Mouse (Mus musculus) liver, adult 2 months (tissue): Measurements from ENCODE around the gene Creb1. TPM values are rescaled to one million over a fixed set of nuclear protein-coding genes. Genes with fewer than 3 reads are reported as not detected.
A peak's percentile ranks its signal among the peaks of the same experiment; 100 is the strongest.

ENCODE experiments used
- DNase-seq: peaks from one replicate; pipeline ENCODE4 v3.0.0-alpha.2; 2011; ENCODE audit warnings: low read depth, low spot score; ENCODE audit errors: extremely low read depth
- H3K27ac ChIP-seq: fragments of 200-500 bp; replicated peaks from 2 replicates; pipeline ENCODE4 v1.5.1; 2012; ENCODE audit warnings: low read depth, mild to moderate bottlenecking, control low read depth, inconsistent platforms, low read length; ENCODE audit not compliant: insufficient read depth
- H3K27me3 ChIP-seq: fragments of 200-500 bp; 2 replicates; pipeline ENCODE4 v1.6.1; 2012; ENCODE audit warnings: mild to moderate bottlenecking, moderate library complexity, low read length, inconsistent platforms; ENCODE audit not compliant: control insufficient read depth, insufficient read depth
- H3K36me3 ChIP-seq: fragments of 200-500 bp; 2 replicates; pipeline ENCODE4 v1.6.1; 2012; ENCODE audit warnings: low read length, inconsistent platforms; ENCODE audit not compliant: control insufficient read depth, insufficient read depth
- H3K4me1 ChIP-seq: fragments of 200-500 bp; 2 replicates; pipeline ENCODE4 v1.6.1; 2011; ENCODE audit warnings: low read length; ENCODE audit not compliant: control insufficient read depth, insufficient read depth
- H3K4me3 ChIP-seq: fragments of 200-500 bp; 2 replicates; pipeline ENCODE4 v1.5.1; 2011; ENCODE audit warnings: low read depth, mild to moderate bottlenecking, control low read depth, low read length, moderate library complexity; ENCODE audit not compliant: insufficient read depth
- H3K79me2 ChIP-seq: fragments of 200-500 bp; 2 replicates; pipeline ENCODE4 v1.6.1; 2012; ENCODE audit warnings: inconsistent platforms, mild to moderate bottlenecking, low read length, moderate library complexity; ENCODE audit not compliant: control insufficient read depth, insufficient read depth
- H3K9ac ChIP-seq: fragments of 200-500 bp; 2 replicates; pipeline ENCODE4 v1.6.1; 2012; ENCODE audit warnings: low read depth, mild to moderate bottlenecking, control low read depth, inconsistent platforms, low read length
- CTCF ChIP-seq: fragments of 200-500 bp; IDR thresholded peaks from 2 replicates; pipeline ENCODE4 v1.5.1; 2011; ENCODE audit warnings: low read depth, low read length, control low read depth
- POLR2A ChIP-seq: fragments of 200-500 bp; IDR thresholded peaks from 2 replicates; pipeline ENCODE4 v1.6.1; 2011; ENCODE audit warnings: low read length, control low read depth; ENCODE audit not compliant: insufficient read depth; ENCODE audit errors: extremely low read depth
- WGBS: fragments of 180-500 bp; shearing (Covaris S2); methylation state at CpG from one replicate; pipeline ENCODE4 v1.1.7; 2018; 5-methylcytosine and 5-hydroxymethylcytosine counted together
- polyA plus RNA-seq: library from polyadenylated mRNA; depleted of rRNA; stranded (reverse); fragments of >200 nt; gene quantifications from 2 replicates; pipeline ENCODE4 v1.2.3, GENCODE M21; 2012; rRNA removed
- total RNA-seq: library from RNA; depleted of rRNA; stranded (reverse); fragments of >200 nt; gene quantifications from 2 replicates; pipeline ENCODE4 v1.2.3, GENCODE M21; 2014; rRNA removed

The Creb1 gene
- total RNA-seq (14.3 TPM in 2 replicates), polyA plus RNA-seq (4.8 and 4.9 TPM in 2 replicates)

- peak within 1 kb of the TSS; percentile 77 for H3K27ac ChIP-seq
- no peaks in the 10 kb centered on the region for H3K36me3 ChIP-seq
- WGBS = 12% methylated on average over 111 of the region's 119 CpGs
- H3K79me2 ChIP-seq = no peaks in the 10 kb centered on the region; the same call in 1 of the 2 replicates
- peak; percentile 69 for TF ChIP-seq POLR2A
- TF ChIP-seq CTCF = no peak
- H3K4me3 ChIP-seq = peak within 1 kb of the TSS; percentile 72
- H3K27me3 ChIP-seq = no peaks in the 10 kb centered on the region
- peak within 1 kb of the TSS; percentile 89 for H3K9ac ChIP-seq
- H3K4me1 ChIP-seq = peaks cover 3% of the 10 kb centered on the region; the same call in 1 of the 2 replicates
- peak; percentile 79 for DNase-seq
These were observed at the start of gene Creb1 for GRCm38 (mm10) chr1:64532589-64533470. Creb1 (plus strand) TSS chr1:64532645.

- no peaks in the 10 kb centered on the region for H3K36me3 ChIP-seq
- DNase-seq = no peak
- no peak overlapping the region for H3K9ac ChIP-seq
- H3K79me2 ChIP-seq = no peaks in the 10 kb centered on the region
- H3K4me3 ChIP-seq = no peak overlapping the region
- WGBS = 47% methylated on average over 4 of the region's 4 CpGs
- no peak for TF ChIP-seq POLR2A
- no peak for TF ChIP-seq CTCF
- H3K27me3 ChIP-seq = no peaks in the 10 kb centered on the region
- no peak overlapping the region for H3K27ac ChIP-seq
- H3K4me1 ChIP-seq = no peaks in the 10 kb centered on the region
These were observed 43.9 kb upstream of the Creb1 start for GRCm38 (mm10) chr1:64488521-64489029.

DNA sequence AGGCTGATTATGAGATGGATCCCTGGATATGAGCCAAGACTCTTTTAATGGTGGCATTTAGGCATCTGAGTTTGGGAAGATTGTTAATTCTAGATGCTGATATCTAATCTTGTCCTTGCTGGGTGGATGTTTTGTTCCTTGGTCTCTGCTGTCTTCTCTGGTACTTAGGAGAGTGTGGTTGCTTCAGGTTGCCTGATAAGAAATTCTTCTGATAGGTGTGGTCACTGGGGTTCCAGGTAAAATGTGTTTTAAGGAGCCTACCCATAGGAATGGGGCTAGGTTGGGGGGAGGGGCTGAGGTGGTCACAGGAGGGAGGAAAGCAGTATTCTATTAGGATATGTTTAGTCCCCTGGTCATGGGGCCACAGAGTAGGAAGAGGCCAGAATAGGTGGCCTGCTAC lies 35.6 kb upstream of the Creb1 start:
- H3K79me2 ChIP-seq = no peaks in the 10 kb centered on the region
- DNase-seq = no peak
- H3K27me3 ChIP-seq = no peaks in the 10 kb centered on the region
- TF ChIP-seq POLR2A (no peak), CTCF (no peak)
- no peaks in the 10 kb centered on the region for H3K4me1 ChIP-seq
- H3K36me3 ChIP-seq = no peaks in the 10 kb centered on the region
- no peak overlapping the region for H3K9ac ChIP-seq
- H3K4me3 ChIP-seq = no peak overlapping the region
- H3K27ac ChIP-seq = no peak overlapping the region

GRCm38 (mm10) chr1:64501382-64502140 lies 30.9 kb upstream of the Creb1 start:
- H3K27ac ChIP-seq = no peak overlapping the region
- H3K4me1 ChIP-seq = no peaks in the 10 kb centered on the region
- no peak overlapping the region for H3K4me3 ChIP-seq
- no peak for DNase-seq
- no peaks in the 10 kb centered on the region for H3K27me3 ChIP-seq
- H3K36me3 ChIP-seq = no peaks in the 10 kb centered on the region
- no peak overlapping the region for H3K9ac ChIP-seq
- H3K79me2 ChIP-seq = no peaks in the 10 kb centered on the region
- TF ChIP-seq CTCF = no peak
- TF ChIP-seq POLR2A = no peak

- Histone ChIP-seq H3K4me3 (no peak overlapping the region), H3K4me1 (no peaks in the 10 kb centered on the region), H3K36me3 (no peaks in the 10 kb centered on the region), H3K79me2 (no peaks in the 10 kb centered on the region), H3K9ac (no peak overlapping the region), H3K27me3 (no peaks in the 10 kb centered on the region), H3K27ac (no peak overlapping the region)
- WGBS = 82% methylated on average over 7 of the region's 7 CpGs
- DNase-seq = no peak
- TF ChIP-seq POLR2A (no peak), CTCF (no peak)
These were observed 23.9 kb upstream of the Creb1 start for GRCm38 (mm10) chr1:64508479-64509096.
